Mouse (Mus musculus): Measurements from ENCODE around the gene Nol11. TPM values are rescaled to one million over a fixed set of nuclear protein-coding genes. Genes with fewer than 3 reads are reported as not detected.
"Not testable (repeated sequence)": the region's sequence is repeated elsewhere in the genome, so short reads cannot be mapped to it uniquely, and the experiment has no call there.

Nol11 gene
- polyA plus RNA-seq, 1 experiment = 20.0 TPM

- peak; percentile 67 for TF ChIP-seq POLR2A (IDR thresholded peaks at IDR 0.05; ENCODE audit: insufficient read length, low read depth)
- no peak for TF ChIP-seq MAX (IDR thresholded peaks at IDR 0.05; ENCODE audit: low read depth)
- TF ChIP-seq E2F4 (IDR thresholded peaks at IDR 0.05; ENCODE audit: insufficient read depth) = no peak
- TF ChIP-seq SRF (IDR thresholded peaks at IDR 0.05; ENCODE audit: control insufficient read depth, insufficient read length, low read depth) = no peak
- peak; percentile 70 for TF ChIP-seq POLR2AphosphoS2 (IDR thresholded peaks at IDR 0.05; ENCODE audit: insufficient read length, low read depth)
- no peak for TF ChIP-seq TCF12 (IDR thresholded peaks at IDR 0.05; ENCODE audit: insufficient read depth, poor library complexity, severe bottlenecking)
- peak; percentile 90 for TF ChIP-seq USF1 (IDR thresholded peaks at IDR 0.05; ENCODE audit: low read depth)
- no peak for TF ChIP-seq TCF3 (IDR thresholded peaks at IDR 0.05; ENCODE audit: insufficient read length, low read depth)
- no peak for TF ChIP-seq CEBPB (IDR thresholded peaks at IDR 0.05; ENCODE audit: insufficient read depth, poor library complexity, severe bottlenecking)
- no peak for TF ChIP-seq REST (IDR thresholded peaks at IDR 0.05; ENCODE audit: insufficient read depth, insufficient read length)
- no peak for TF ChIP-seq MYOD1 (IDR thresholded peaks at IDR 0.05; ENCODE audit: control insufficient read depth in 1 of 3, insufficient read length in 2 of 3, low read depth in 2 of 3)
- peak in 1 of 3 experiments; percentile 50 for TF ChIP-seq MYOG (IDR thresholded peaks at IDR 0.05; ENCODE audit: control insufficient read depth in 1 of 3, insufficient read depth in 1 of 3, insufficient read length in 2 of 3, low read depth in 2 of 3)
- Histone ChIP-seq H3K36me3 (ENCODE audit: control insufficient read depth, insufficient read depth) (no peaks in the 10 kb centered on the region), H3K4me3 (peak within 1 kb of the TSS; percentile 54), H3K4me2 (ENCODE audit: low read depth) (peak within 1 kb of the TSS; percentile 100), H3ac (ENCODE audit: control insufficient read depth, insufficient read length) (peak within 1 kb of the TSS; percentile 65), H3K27me3 (ENCODE audit: control insufficient read depth, insufficient read depth, insufficient read length) (no peaks in the 10 kb centered on the region), H3K79me2 (ENCODE audit: control insufficient read depth, insufficient read depth) (peaks cover 45% of the 10 kb centered on the region)
Observed at GRCm38 (mm10) chr11:107131749-107132421, 57.3 kb downstream of the Nol11 start, which contains the start of gene Bptf. Gene Bptf (minus strand): TSS chr11:107132127.

DNA sequence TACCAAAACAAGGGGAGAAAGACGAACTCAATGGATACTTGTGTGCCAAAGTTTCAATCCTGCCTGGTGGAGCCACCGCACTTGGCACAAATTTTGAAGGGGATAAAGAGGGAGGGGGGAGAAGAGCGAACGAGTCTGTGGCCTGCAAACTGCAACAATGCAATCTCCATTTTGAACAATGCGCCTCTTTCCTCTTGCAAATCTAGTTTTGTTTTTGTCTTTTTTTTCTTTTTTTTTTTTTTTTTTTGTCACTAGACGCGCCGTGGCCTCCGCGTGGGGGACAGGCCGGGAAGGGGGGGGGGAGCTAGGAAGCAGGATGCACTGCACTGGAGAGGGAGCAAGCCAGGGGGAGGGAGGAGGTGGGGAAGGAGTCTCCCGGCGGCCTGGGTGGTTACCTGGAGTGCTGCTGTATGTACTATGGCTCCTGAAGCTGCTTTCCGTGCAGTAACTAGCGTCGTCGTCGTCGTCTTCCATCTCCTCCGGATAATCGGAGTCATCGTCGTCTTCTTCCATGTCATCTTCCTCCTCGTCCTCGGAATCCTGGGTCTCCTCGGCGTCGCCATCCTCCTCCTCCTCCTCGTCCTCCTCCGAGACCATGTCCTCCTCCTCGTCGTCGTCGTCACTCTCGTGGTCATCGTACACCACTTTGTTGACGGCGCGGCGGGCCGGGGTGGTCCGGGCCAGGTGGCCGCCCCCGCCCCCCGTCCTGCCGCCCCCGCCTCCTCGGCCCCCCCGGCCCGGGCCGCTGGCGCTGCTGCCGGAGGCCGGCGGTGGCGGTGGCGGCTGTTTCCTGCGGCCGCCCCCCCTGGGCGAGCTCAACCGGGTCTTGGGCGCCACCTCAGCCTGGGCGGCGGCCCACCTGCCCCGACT lies 58.1 kb downstream of the Nol11 start:
- Histone ChIP-seq H3K79me2 (ENCODE audit: control insufficient read depth, insufficient read depth) (peaks cover 53% of the 10 kb centered on the region), H3K27me3 (ENCODE audit: control insufficient read depth, insufficient read depth, insufficient read length) (no peaks in the 10 kb centered on the region), H3K36me3 (ENCODE audit: control insufficient read depth, insufficient read depth) (no peaks in the 10 kb centered on the region), H3ac (ENCODE audit: control insufficient read depth, insufficient read length) (peak overlapping the region; percentile 65), H3K4me3 (peak overlapping the region; percentile 54), H3K4me2 (ENCODE audit: low read depth) (peak overlapping the region; percentile 85)
- no peak for TF ChIP-seq TCF12 (IDR thresholded peaks at IDR 0.05; ENCODE audit: insufficient read depth, poor library complexity, severe bottlenecking)
- no peak for TF ChIP-seq USF1 (IDR thresholded peaks at IDR 0.05; ENCODE audit: low read depth)
- TF ChIP-seq POLR2AphosphoS2 (IDR thresholded peaks at IDR 0.05; ENCODE audit: insufficient read length, low read depth) = peak; percentile 62
- peak in 2 of 3 experiments; percentile 5 to 21 for TF ChIP-seq MYOG (IDR thresholded peaks at IDR 0.05; ENCODE audit: control insufficient read depth in 1 of 3, insufficient read depth in 1 of 3, insufficient read length in 2 of 3, low read depth in 2 of 3)
- no peak for TF ChIP-seq E2F4 (IDR thresholded peaks at IDR 0.05; ENCODE audit: insufficient read depth)
- TF ChIP-seq SRF (IDR thresholded peaks at IDR 0.05; ENCODE audit: control insufficient read depth, insufficient read length, low read depth) = no peak
- no peak for TF ChIP-seq MAX (IDR thresholded peaks at IDR 0.05; ENCODE audit: low read depth)
- TF ChIP-seq CEBPB (IDR thresholded peaks at IDR 0.05; ENCODE audit: insufficient read depth, poor library complexity, severe bottlenecking) = no peak
- TF ChIP-seq TCF3 (IDR thresholded peaks at IDR 0.05; ENCODE audit: insufficient read length, low read depth) = no peak
- peak; percentile 44 for TF ChIP-seq POLR2A (IDR thresholded peaks at IDR 0.05; ENCODE audit: insufficient read length, low read depth)
- TF ChIP-seq REST (IDR thresholded peaks at IDR 0.05; ENCODE audit: insufficient read depth, insufficient read length) = no peak
- peak in 1 of 3 experiments; percentile 2 for TF ChIP-seq MYOD1 (IDR thresholded peaks at IDR 0.05; ENCODE audit: control insufficient read depth in 1 of 3, insufficient read length in 2 of 3, low read depth in 2 of 3)

GRCm38 (mm10) chr11:107130221-107130788 lies 58.9 kb downstream of the Nol11 start:
- TF ChIP-seq CEBPB (IDR thresholded peaks at IDR 0.05; ENCODE audit: insufficient read depth, poor library complexity, severe bottlenecking) (no peak), MYOD1 (IDR thresholded peaks at IDR 0.05; ENCODE audit: control insufficient read depth in 1 of 3, insufficient read length in 2 of 3, low read depth in 2 of 3) (peak in 2 of 3 experiments; percentile 34 to 55)

DNA sequence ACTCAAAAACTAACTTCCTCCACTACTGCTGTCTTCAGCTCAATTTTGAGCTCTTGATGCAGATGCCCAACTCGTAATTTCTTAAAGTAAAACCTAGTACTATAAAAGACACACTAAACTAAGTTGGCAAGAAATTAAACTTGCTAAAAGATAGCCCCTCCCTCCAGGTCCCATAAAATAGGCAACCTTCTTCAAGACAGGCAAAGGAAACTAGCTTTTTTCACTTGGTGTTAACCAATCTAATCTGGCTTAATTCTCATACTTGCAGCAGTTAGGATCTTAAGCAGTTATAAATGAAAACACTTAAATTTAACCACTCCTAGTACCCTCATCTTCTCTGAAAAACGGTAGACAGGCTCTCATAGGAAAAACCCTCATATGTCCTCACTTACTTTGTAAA lies 59.5 kb downstream of the Nol11 start:
- H3K4me3 ChIP-seq = peak overlapping the region; percentile 54

More at GRCm38 (mm10) chr11:107130221-107130788, 58.9 kb downstream of the Nol11 start:
- Histone ChIP-seq H3K36me3 (ENCODE audit: control insufficient read depth, insufficient read depth) (no peaks in the 10 kb centered on the region), H3K27me3 (ENCODE audit: control insufficient read depth, insufficient read depth, insufficient read length) (no peaks in the 10 kb centered on the region), H3K4me3 (peak overlapping the region; percentile 54), H3K79me2 (ENCODE audit: control insufficient read depth, insufficient read depth) (peaks cover 61% of the 10 kb centered on the region), H3ac (ENCODE audit: control insufficient read depth, insufficient read length) (peak overlapping the region; percentile 65), H3K4me2 (ENCODE audit: low read depth) (peak overlapping the region; percentile 85)

DNA sequence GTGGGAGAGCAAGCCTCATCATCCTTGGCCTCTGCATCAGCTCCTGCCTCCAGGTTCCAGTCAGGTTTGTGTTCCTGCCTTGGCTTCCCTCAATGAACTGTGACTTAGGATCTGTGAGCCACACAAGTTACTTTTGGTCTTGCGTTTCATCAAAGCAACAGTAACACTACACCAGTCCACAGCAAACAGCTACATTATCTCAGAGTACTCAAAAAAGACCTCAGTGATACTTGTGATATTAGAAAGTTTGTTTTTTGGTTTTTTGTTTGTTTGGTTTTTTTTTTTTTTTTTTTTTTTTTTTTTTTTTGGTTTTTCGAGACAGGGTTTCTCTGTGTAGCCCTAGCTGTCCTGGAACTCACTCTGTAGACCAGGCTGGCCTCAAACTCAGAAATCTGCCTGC lies 62.5 kb downstream of the Nol11 start:
- H3K79me2 ChIP-seq (ENCODE audit: control insufficient read depth, insufficient read depth) = peaks cover 96% of the 10 kb centered on the region
- not testable (repeated sequence) for H3K4me3 ChIP-seq; H3K4me2 ChIP-seq (ENCODE audit: low read depth); H3K27me3 ChIP-seq (ENCODE audit: control insufficient read depth, insufficient read depth, insufficient read length); H3K36me3 ChIP-seq (ENCODE audit: control insufficient read depth, insufficient read depth); H3ac ChIP-seq (ENCODE audit: control insufficient read depth, insufficient read length)

More for the DNA sequence above, 59.5 kb downstream of the Nol11 start:
- Histone ChIP-seq H3K4me2 (ENCODE audit: low read depth) (peak overlapping the region; percentile 85), H3K36me3 (ENCODE audit: control insufficient read depth, insufficient read depth) (no peaks in the 10 kb centered on the region), H3K79me2 (ENCODE audit: control insufficient read depth, insufficient read depth) (peaks cover 67% of the 10 kb centered on the region), H3ac (ENCODE audit: control insufficient read depth, insufficient read length) (no peak overlapping the region), H3K27me3 (ENCODE audit: control insufficient read depth, insufficient read depth, insufficient read length) (no peaks in the 10 kb centered on the region)
- TF ChIP-seq POLR2AphosphoS2 (IDR thresholded peaks at IDR 0.05; ENCODE audit: insufficient read length, low read depth) = no peak
- no peak for TF ChIP-seq TCF12 (IDR thresholded peaks at IDR 0.05; ENCODE audit: insufficient read depth, poor library complexity, severe bottlenecking)
- no peak for TF ChIP-seq E2F4 (IDR thresholded peaks at IDR 0.05; ENCODE audit: insufficient read depth)
- TF ChIP-seq POLR2A (IDR thresholded peaks at IDR 0.05; ENCODE audit: insufficient read length, low read depth) = no peak
- no peak for TF ChIP-seq CEBPB (IDR thresholded peaks at IDR 0.05; ENCODE audit: insufficient read depth, poor library complexity, severe bottlenecking)
